Mouse (Mus musculus) heart, embryonic 13.5 days (tissue): ENCODE data around the gene Card19. TPM values are rescaled to one million over a fixed set of nuclear protein-coding genes. Genes with fewer than 3 reads are reported as not detected.

ENCODE experiments used
- ATAC-seq: fragments of 200-750 bp; cut with Nextera tagmentation; 2 replicates; pipeline ENCODE4 v1.8.0; 2017; ENCODE audit warnings: moderate TSS enrichment; ENCODE audit not compliant: insufficient number of reproducible peaks, low FRiP score, low TSS enrichment; ENCODE audit errors: extremely low read depth
- H3K27ac ChIP-seq: fragments of 300-500 bp; sonication (generic); replicated peaks from 2 replicates; pipeline ENCODE4 v1.5.1; 2015; ENCODE audit warnings: moderate library complexity, mild to moderate bottlenecking, inconsistent platforms
- H3K27me3 ChIP-seq: fragments of 300-500 bp; sonication (generic); replicated peaks from 2 replicates; pipeline ENCODE4 v1.6.1; 2015; ENCODE audit warnings: mild to moderate bottlenecking, inconsistent platforms
- H3K36me3 ChIP-seq: fragments of 300-500 bp; sonication (generic); 2 replicates; pipeline ENCODE4 v1.6.1; 2015; ENCODE audit warnings: mild to moderate bottlenecking, inconsistent platforms
- H3K4me1 ChIP-seq: fragments of 300-500 bp; sonication (generic); 2 replicates; pipeline ENCODE4 v1.6.1; 2015; ENCODE audit warnings: inconsistent platforms
- H3K4me2 ChIP-seq: fragments of 300-500 bp; sonication (generic); 2 replicates; pipeline ENCODE4 v1.6.1; 2015; ENCODE audit warnings: inconsistent platforms, mild to moderate bottlenecking, moderate library complexity
- H3K4me3 ChIP-seq: fragments of 300-500 bp; sonication (generic); 2 replicates; pipeline ENCODE4 v1.5.1; 2015; ENCODE audit warnings: moderate library complexity, mild to moderate bottlenecking, inconsistent platforms
- H3K9ac ChIP-seq: fragments of 300-500 bp; sonication (generic); 2 replicates; pipeline ENCODE4 v1.6.1; 2015; ENCODE audit warnings: inconsistent platforms, mild to moderate bottlenecking, moderate library complexity
- H3K9me3 ChIP-seq: fragments of 300-500 bp; sonication (generic); 2 replicates; pipeline ENCODE4 v1.6.1; 2016; ENCODE audit warnings: inconsistent platforms
- WGBS: fragments of 180-500 bp; shearing (Covaris S2); methylation state at CpG from one replicate; pipeline ENCODE4 v1.1.7; 2015; ENCODE audit warnings: mixed read lengths; 5-methylcytosine and 5-hydroxymethylcytosine counted together
- polyA plus RNA-seq: library from polyadenylated mRNA; unstranded; fragments of >200 nt; fragmentation: Nextera tagmentation; extraction: Ambion mirVana; gene quantifications from 2 replicates; pipeline ENCODE4 v1.2.1, GENCODE M21; 2015

Card19 gene
- polyA plus RNA-seq, 1 experiment from 2014 or later = 89.0 TPM

GRCm38 (mm10) chr13:49225159-49225558, 9.3 kb upstream of the Card19 start:
- 50% methylated on average over 3 of the region's 3 CpGs for WGBS
- H3K27ac ChIP-seq = no peak overlapping the region
- H3K4me1 ChIP-seq = no peaks in the 10 kb centered on the region; the same call in 1 of the 2 replicates
- H3K27me3 ChIP-seq = peaks cover 27% of the 10 kb centered on the region
- no peak overlapping the region for H3K4me2 ChIP-seq
- ATAC-seq = no peak
- H3K9me3 ChIP-seq = 0 out of 2 replicates have a peak, but pooled peaks cover 4% of the 10 kb centered on the region
- H3K4me3 ChIP-seq = no peak overlapping the region
- H3K36me3 ChIP-seq = no peaks in the 10 kb centered on the region
- H3K9ac ChIP-seq = no peak overlapping the region

GRCm38 (mm10) chr13:49224729-49225128, 8.9 kb upstream of the Card19 start:
- H3K4me3 ChIP-seq = no peak overlapping the region
- WGBS = 22% methylated on average over 6 of the region's 6 CpGs
- no peaks in the 10 kb centered on the region; the same call in 1 of the 2 replicates for H3K4me1 ChIP-seq
- no peaks in the 10 kb centered on the region for H3K36me3 ChIP-seq
- 0 out of 2 replicates have a peak, but pooled peaks cover 4% of the 10 kb centered on the region for H3K9me3 ChIP-seq
- peak overlapping the region; percentile 21; the same call in 1 of the 2 replicates for H3K9ac ChIP-seq
- ATAC-seq = no peak
- peak overlapping the region; percentile 45 for H3K4me2 ChIP-seq
- H3K27me3 ChIP-seq = peaks cover 29% of the 10 kb centered on the region
- no peak overlapping the region for H3K27ac ChIP-seq

- no peaks in the 10 kb centered on the region; the same call in 1 of the 2 replicates for H3K4me1 ChIP-seq
- H3K4me2 ChIP-seq = peak overlapping the region; percentile 45
- peaks cover 30% of the 10 kb centered on the region for H3K27me3 ChIP-seq
- peak overlapping the region; percentile 21; the same call in 1 of the 2 replicates for H3K9ac ChIP-seq
- no peak overlapping the region for H3K4me3 ChIP-seq
- no peak for ATAC-seq
- H3K27ac ChIP-seq = no peak overlapping the region
- H3K9me3 ChIP-seq = 0 out of 2 replicates have a peak, but pooled peaks cover 4% of the 10 kb centered on the region
- H3K36me3 ChIP-seq = no peaks in the 10 kb centered on the region
- WGBS = 11% methylated on average over 10 of the region's 10 CpGs
Observed at GRCm38 (mm10) chr13:49224314-49224713, 8.5 kb upstream of the Card19 start.

GRCm38 (mm10) chr13:49220912-49221311, 5.1 kb upstream of the Card19 start:
- Histone ChIP-seq H3K4me2 (no peak overlapping the region), H3K36me3 (no peaks in the 10 kb centered on the region), H3K4me3 (no peak overlapping the region), H3K9ac (no peak overlapping the region), H3K27me3 (peaks cover 30% of the 10 kb centered on the region), H3K27ac (no peak overlapping the region), H3K9me3 (0 out of 2 replicates have a peak, but pooled peaks cover 4% of the 10 kb centered on the region), H3K4me1 (peaks cover 10% of the 10 kb centered on the region)
- 14% methylated on average over 5 of the region's 5 CpGs for WGBS
- no peak for ATAC-seq

- no peaks in the 10 kb centered on the region for H3K36me3 ChIP-seq
- H3K9me3 ChIP-seq = 0 out of 2 replicates have a peak, but pooled peaks cover 4% of the 10 kb centered on the region
- H3K4me1 ChIP-seq = peaks cover 19% of the 10 kb centered on the region
- no peak for ATAC-seq
- H3K27ac ChIP-seq = no peak overlapping the region
- no peak overlapping the region for H3K4me3 ChIP-seq
- WGBS = 71% methylated on average over 4 of the region's 4 CpGs
- H3K27me3 ChIP-seq = peaks cover 22% of the 10 kb centered on the region
- no peak overlapping the region for H3K4me2 ChIP-seq
- no peak overlapping the region for H3K9ac ChIP-seq
Observed at GRCm38 (mm10) chr13:49219367-49219766, 3.5 kb upstream of the Card19 start.

GRCm38 (mm10) chr13:49218651-49219050, 2.8 kb upstream of the Card19 start:
- H3K9me3 ChIP-seq = 0 out of 2 replicates have a peak, but pooled peaks cover 4% of the 10 kb centered on the region
- peaks cover 26% of the 10 kb centered on the region for H3K4me1 ChIP-seq
- H3K27ac ChIP-seq = no peak overlapping the region
- H3K9ac ChIP-seq = no peak overlapping the region
- no peak overlapping the region for H3K4me3 ChIP-seq
- H3K27me3 ChIP-seq = peaks cover 15% of the 10 kb centered on the region
- no peak overlapping the region for H3K4me2 ChIP-seq
- ATAC-seq = no peak
- no peaks in the 10 kb centered on the region for H3K36me3 ChIP-seq
- 53% methylated on average over 3 of the region's 3 CpGs for WGBS

GRCm38 (mm10) chr13:49216808-49217561, 1.1 kb upstream of the Card19 start:
- H3K9me3 ChIP-seq = 0 out of 2 replicates have a peak, but pooled peaks cover 4% of the 10 kb centered on the region
- H3K9ac ChIP-seq = peak overlapping the region; percentile 90; the same call in 1 of the 2 replicates
- H3K4me3 ChIP-seq = no peak overlapping the region
- H3K36me3 ChIP-seq = no peaks in the 10 kb centered on the region
- peak overlapping the region; percentile 89 for H3K27ac ChIP-seq
- 52% methylated on average over 9 of the region's 9 CpGs for WGBS
- peaks cover 40% of the 10 kb centered on the region for H3K4me1 ChIP-seq
- H3K27me3 ChIP-seq = peaks cover 3% of the 10 kb centered on the region; the same call in 1 of the 2 replicates
- peak overlapping the region; percentile 74 for H3K4me2 ChIP-seq
- no peak for ATAC-seq

- Histone ChIP-seq H3K4me1 (peaks cover 48% of the 10 kb centered on the region), H3K27ac (peak overlapping the region; percentile 89), H3K9ac (peak overlapping the region; percentile 90), H3K36me3 (no peaks in the 10 kb centered on the region), H3K4me3 (peak overlapping the region; percentile 80), H3K9me3 (0 out of 2 replicates have a peak, but pooled peaks cover 3% of the 10 kb centered on the region), H3K4me2 (peak overlapping the region; percentile 74), H3K27me3 (0 out of 2 replicates have a peak, but pooled peaks cover 3% of the 10 kb centered on the region)
- WGBS = 4% methylated on average over 17 of the region's 17 CpGs
- ATAC-seq = peak; percentile 27; the same call in 1 of the 2 replicates
Observed at GRCm38 (mm10) chr13:49216220-49216552, 349 bp upstream of the Card19 start.

- Histone ChIP-seq H3K4me2 (peak overlapping the region; percentile 74), H3K36me3 (no peaks in the 10 kb centered on the region), H3K4me1 (peaks cover 57% of the 10 kb centered on the region), H3K27ac (peak overlapping the region; percentile 89), H3K27me3 (0 out of 2 replicates have a peak, but pooled peaks cover 3% of the 10 kb centered on the region), H3K4me3 (peak overlapping the region; percentile 80), H3K9ac (peak overlapping the region; percentile 90), H3K9me3 (no peaks in the 10 kb centered on the region)
- ATAC-seq = no peak
- WGBS = 6% methylated on average over 5 of the region's 5 CpGs
Observed at GRCm38 (mm10) chr13:49215128-49215503, 721 bp downstream of the Card19 start.

- H3K27ac ChIP-seq = 0 out of 2 replicates have a peak overlapping the region, but pooled peaks have one; percentile 16
- ATAC-seq = no peak
- WGBS = 63% methylated on average over 3 of the region's 3 CpGs
- H3K4me1 ChIP-seq = peaks cover 61% of the 10 kb centered on the region
- H3K36me3 ChIP-seq = no peaks in the 10 kb centered on the region
- H3K27me3 ChIP-seq = no peaks in the 10 kb centered on the region
- no peaks in the 10 kb centered on the region for H3K9me3 ChIP-seq
- peak overlapping the region; percentile 80 for H3K4me3 ChIP-seq
- peak overlapping the region; percentile 90 for H3K9ac ChIP-seq
- H3K4me2 ChIP-seq = peak overlapping the region; percentile 74
Observed at GRCm38 (mm10) chr13:49214454-49214853, 1.4 kb downstream of the Card19 start.

GRCm38 (mm10) chr13:49213531-49213932, 2.3 kb downstream of the Card19 start:
- Histone ChIP-seq H3K4me2 (peak overlapping the region; percentile 74), H3K27ac (peak overlapping the region; percentile 16; the same call in 1 of the 2 replicates), H3K4me3 (peak overlapping the region; percentile 0; the same call in 1 of the 2 replicates), H3K9ac (peak overlapping the region; percentile 53; the same call in 1 of the 2 replicates), H3K36me3 (no peaks in the 10 kb centered on the region), H3K27me3 (no peaks in the 10 kb centered on the region), H3K9me3 (no peaks in the 10 kb centered on the region), H3K4me1 (peaks cover 64% of the 10 kb centered on the region)
- 50% methylated on average over 4 of the region's 4 CpGs for WGBS
- ATAC-seq = no peak
